Mouse (Mus musculus) lung, embryonic 14.5 days (tissue): ENCODE results near the gene Zfp335. TPM values are rescaled to one million over a fixed set of nuclear protein-coding genes. Genes with fewer than 3 reads are reported as not detected.
"Not testable (repeated sequence)": the region's sequence is repeated elsewhere in the genome, so short reads cannot be mapped to it uniquely, and the experiment has no call there.

ENCODE experiments used
- ATAC-seq: fragments of 200-750 bp; cut with Nextera tagmentation; 2 replicates; pipeline ENCODE4 v1.8.0; 2017; ENCODE audit warnings: mild to moderate bottlenecking, moderate TSS enrichment, moderate library complexity; ENCODE audit not compliant: insufficient read depth
- DNase-seq: peaks from one replicate; pipeline ENCODE4 v3.0.0-alpha.2; 2015
- H3K27ac ChIP-seq: fragments of 300-500 bp; sonication (generic); 2 replicates; pipeline ENCODE4 v1.5.1; 2014; ENCODE audit warnings: low read depth, mild to moderate bottlenecking, moderate library complexity
- H3K27me3 ChIP-seq: fragments of 300-500 bp; sonication (generic); 2 replicates; pipeline ENCODE4 v1.6.1; 2014; ENCODE audit warnings: low read length, control low read depth; ENCODE audit not compliant: insufficient read depth
- H3K36me3 ChIP-seq: fragments of 300-500 bp; sonication (generic); 2 replicates; pipeline ENCODE4 v1.6.1; 2014; ENCODE audit warnings: control low read depth; ENCODE audit not compliant: insufficient read depth
- H3K4me1 ChIP-seq: fragments of 300-500 bp; sonication (generic); 2 replicates; pipeline ENCODE4 v1.6.1; 2014; ENCODE audit warnings: antibody characterized with exemption, control low read depth; ENCODE audit not compliant: insufficient read depth
- H3K4me2 ChIP-seq: fragments of 300-500 bp; sonication (generic); 2 replicates; pipeline ENCODE4 v1.6.1; 2014; ENCODE audit warnings: mild to moderate bottlenecking
- H3K4me3 ChIP-seq: fragments of 300-500 bp; sonication (generic); 2 replicates; pipeline ENCODE4 v1.5.1; 2014; ENCODE audit warnings: low read depth, low read length
- H3K9ac ChIP-seq: fragments of 300-500 bp; sonication (generic); 2 replicates; pipeline ENCODE4 v1.6.1; 2014
- H3K9me3 ChIP-seq: fragments of 300-500 bp; sonication (generic); 2 replicates; pipeline ENCODE4 v1.6.1; 2016; ENCODE audit warnings: low read depth, low read length, control low read depth
- CTCF ChIP-seq: IDR thresholded peaks from 2 replicates; pipeline ENCODE4 v1.5.1; 2016; ENCODE audit warnings: antibody characterized with exemption, low read depth
- WGBS: fragments of 180-500 bp; shearing (Covaris S2); extraction: QIAGEN DNeasy Blood & Tissue Kit; methylation state at CpG from one replicate; pipeline ENCODE4 v1.1.7; 2014; 5-methylcytosine and 5-hydroxymethylcytosine counted together
- polyA plus RNA-seq: library from polyadenylated mRNA; unstranded; fragments of >200 nt; fragmentation: Nextera tagmentation; extraction: Ambion mirVana; gene quantifications from 2 replicates; pipeline ENCODE4 v1.2.1, GENCODE M21; 2014

Zfp335 gene
- polyA plus RNA-seq, 1 experiment from 2014 or later = 15.8 TPM

- H3K27ac ChIP-seq, H3K9ac ChIP-seq: not testable (repeated sequence)
Measured at GRCm38 (mm10) chr2:164875648-164876047, 35.9 kb downstream of the Zfp335 start.

GRCm38 (mm10) chr2:164874239-164874769 lies 37.3 kb downstream of the Zfp335 start:
- ATAC-seq (no peak; the same call in 1 of the 2 replicates), DNase-seq (peak; percentile 65)
- Histone ChIP-seq H3K27ac (peak overlapping the region; percentile 63), H3K4me3 (no peak overlapping the region), H3K4me1 (peaks cover 6% of the 10 kb centered on the region), H3K9ac (no peak overlapping the region), H3K9me3 (no peaks in the 10 kb centered on the region), H3K27me3 (no peaks in the 10 kb centered on the region), H3K36me3 (0 out of 2 replicates have a peak, but pooled peaks cover 8% of the 10 kb centered on the region), H3K4me2 (no peak overlapping the region)
- no peak for TF ChIP-seq CTCF
- WGBS = 15% methylated on average over 1 of the region's 1 CpGs

More at GRCm38 (mm10) chr2:164875648-164876047, 35.9 kb downstream of the Zfp335 start:
- H3K4me3 ChIP-seq, H3K9me3 ChIP-seq, DNase-seq, ATAC-seq, H3K27me3 ChIP-seq, H3K36me3 ChIP-seq, H3K4me2 ChIP-seq, H3K4me1 ChIP-seq: not testable (repeated sequence)
- WGBS = 54% methylated on average over 2 of the region's 2 CpGs
- 0 out of 2 replicates have a peak, but pooled peaks have one; percentile 9 for TF ChIP-seq CTCF

- no peak for TF ChIP-seq CTCF
- H3K4me3 ChIP-seq = no peak overlapping the region
- no peak overlapping the region for H3K4me2 ChIP-seq
- H3K36me3 ChIP-seq = 0 out of 2 replicates have a peak, but pooled peaks cover 8% of the 10 kb centered on the region
- no peaks in the 10 kb centered on the region for H3K27me3 ChIP-seq
- DNase-seq (no peak), ATAC-seq (no peak)
- H3K9ac ChIP-seq = no peak overlapping the region
- 29% methylated on average over 3 of the region's 3 CpGs for WGBS
- peak overlapping the region; percentile 63 for H3K27ac ChIP-seq
- H3K9me3 ChIP-seq = no peaks in the 10 kb centered on the region
- peaks cover 6% of the 10 kb centered on the region for H3K4me1 ChIP-seq
Measured at GRCm38 (mm10) chr2:164873621-164874020, 37.9 kb downstream of the Zfp335 start.

- no peak for DNase-seq
- H3K36me3 ChIP-seq = no peaks in the 10 kb centered on the region
- no peak overlapping the region for H3K4me2 ChIP-seq
- no peak overlapping the region for H3K4me3 ChIP-seq
- no peak overlapping the region for H3K27ac ChIP-seq
- no peak for TF ChIP-seq CTCF
- H3K9me3 ChIP-seq = peaks cover 5% of the 10 kb centered on the region; the same call in 1 of the 2 replicates
- ATAC-seq = no peak
- no peaks in the 10 kb centered on the region for H3K27me3 ChIP-seq
- peaks cover 5% of the 10 kb centered on the region; the same call in 1 of the 2 replicates for H3K4me1 ChIP-seq
- WGBS = 60% methylated on average over 6 of the region's 6 CpGs
- H3K9ac ChIP-seq = no peak overlapping the region
Measured at GRCm38 (mm10) chr2:164871602-164872303, 39.8 kb downstream of the Zfp335 start.

- peaks cover 5% of the 10 kb centered on the region; the same call in 1 of the 2 replicates for H3K4me1 ChIP-seq
- H3K9me3 ChIP-seq = peaks cover 5% of the 10 kb centered on the region; the same call in 1 of the 2 replicates
- H3K4me3 ChIP-seq = no peak overlapping the region
- H3K4me2 ChIP-seq = no peak overlapping the region
- no peak for ATAC-seq
- no peaks in the 10 kb centered on the region for H3K36me3 ChIP-seq
- H3K27me3 ChIP-seq = no peaks in the 10 kb centered on the region
- peak; percentile 56 for DNase-seq
- WGBS = 39% methylated on average over 7 of the region's 7 CpGs
- no peak for TF ChIP-seq CTCF
- no peak overlapping the region for H3K9ac ChIP-seq
- no peak overlapping the region for H3K27ac ChIP-seq
Measured at GRCm38 (mm10) chr2:164868491-164868890, 43.1 kb downstream of the Zfp335 start.

DNA sequence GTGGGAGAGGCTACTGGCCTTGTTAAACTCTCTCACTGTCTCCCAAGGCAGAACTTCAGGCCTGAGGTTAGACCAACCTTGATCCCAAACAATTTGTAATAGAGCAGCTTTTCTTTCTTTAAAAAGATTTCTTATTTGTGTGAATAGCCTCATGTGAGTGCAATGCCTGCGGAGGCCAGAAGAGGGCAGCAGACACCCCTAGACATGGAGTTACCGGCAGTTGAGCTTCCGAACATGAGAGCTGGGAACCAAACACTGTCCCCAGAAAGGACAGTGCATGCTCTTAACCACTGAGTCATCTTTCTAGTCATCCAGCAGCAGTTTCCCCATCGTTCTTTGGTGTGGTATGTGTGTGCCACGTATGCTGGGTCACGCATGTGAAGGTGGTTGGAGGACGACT lies 44.0 kb downstream of the Zfp335 start:
- Histone ChIP-seq H3K9ac (no peak overlapping the region), H3K4me1 (peaks cover 9% of the 10 kb centered on the region; the same call in 1 of the 2 replicates), H3K4me3 (no peak overlapping the region), H3K9me3 (peaks cover 5% of the 10 kb centered on the region; the same call in 1 of the 2 replicates), H3K27ac (peak overlapping the region; percentile 86), H3K27me3 (no peaks in the 10 kb centered on the region), H3K36me3 (no peaks in the 10 kb centered on the region), H3K4me2 (no peak overlapping the region)
- TF ChIP-seq CTCF = peak; percentile 59
- DNase-seq (no peak), ATAC-seq (no peak)
- WGBS = 92% methylated on average over 7 of the region's 7 CpGs
